Mouse (Mus musculus) embryonic facial prominence, embryonic 13.5 days (tissue): ENCODE measurements around the gene Irf2. TPM values are rescaled to one million over a fixed set of nuclear protein-coding genes. Genes with fewer than 3 reads are reported as not detected.
A peak's percentile ranks its signal among the peaks of the same experiment; 100 is the strongest.

Experiments used
- ATAC-seq: fragments of 200-750 bp; cut with Nextera tagmentation; 2 replicates; pipeline ENCODE4 v1.8.0; 2017; ENCODE audit warnings: low read depth; ENCODE audit not compliant: insufficient number of reproducible peaks, insufficient read depth, low FRiP score, low TSS enrichment
- H3K27ac ChIP-seq: fragments of 300-500 bp; sonication (generic); 2 replicates; pipeline ENCODE4 v1.5.1; 2015; ENCODE audit warnings: moderate library complexity, mild to moderate bottlenecking, inconsistent platforms
- H3K27me3 ChIP-seq: fragments of 300-500 bp; sonication (generic); 2 replicates; pipeline ENCODE4 v1.6.1; 2015; ENCODE audit warnings: mild to moderate bottlenecking, inconsistent platforms
- H3K36me3 ChIP-seq: fragments of 300-500 bp; sonication (generic); 2 replicates; pipeline ENCODE4 v1.6.1; 2015; ENCODE audit warnings: mild to moderate bottlenecking, inconsistent platforms
- H3K4me1 ChIP-seq: fragments of 300-500 bp; sonication (generic); 2 replicates; pipeline ENCODE4 v1.6.1; 2015; ENCODE audit warnings: inconsistent platforms
- H3K4me2 ChIP-seq: fragments of 300-500 bp; sonication (generic); 2 replicates; pipeline ENCODE4 v1.6.1; 2015; ENCODE audit warnings: moderate library complexity, mild to moderate bottlenecking, inconsistent platforms
- H3K4me3 ChIP-seq: fragments of 300-500 bp; sonication (generic); 2 replicates; pipeline ENCODE4 v1.5.1; 2015; ENCODE audit warnings: mild to moderate bottlenecking, inconsistent platforms
- H3K9ac ChIP-seq: fragments of 300-500 bp; sonication (generic); 2 replicates; pipeline ENCODE4 v1.6.1; 2015; ENCODE audit warnings: mild to moderate bottlenecking, inconsistent platforms
- H3K9me3 ChIP-seq: fragments of 300-500 bp; sonication (generic); 2 replicates; pipeline ENCODE4 v1.6.1; 2016; ENCODE audit warnings: inconsistent platforms
- WGBS: fragments of 180-500 bp; shearing (Covaris S2); methylation state at CpG from one replicate; pipeline ENCODE4 v1.1.7; 2015; ENCODE audit warnings: mixed read lengths; 5-methylcytosine and 5-hydroxymethylcytosine counted together
- polyA plus RNA-seq: library from polyadenylated mRNA; unstranded; fragments of >200 nt; fragmentation: Nextera tagmentation; extraction: Ambion mirVana; gene quantifications from 2 replicates; pipeline ENCODE4 v1.2.1, GENCODE M21; 2015

The Irf2 gene
- polyA plus RNA-seq, 1 experiment from 2014 or later = 30.0 TPM

DNA sequence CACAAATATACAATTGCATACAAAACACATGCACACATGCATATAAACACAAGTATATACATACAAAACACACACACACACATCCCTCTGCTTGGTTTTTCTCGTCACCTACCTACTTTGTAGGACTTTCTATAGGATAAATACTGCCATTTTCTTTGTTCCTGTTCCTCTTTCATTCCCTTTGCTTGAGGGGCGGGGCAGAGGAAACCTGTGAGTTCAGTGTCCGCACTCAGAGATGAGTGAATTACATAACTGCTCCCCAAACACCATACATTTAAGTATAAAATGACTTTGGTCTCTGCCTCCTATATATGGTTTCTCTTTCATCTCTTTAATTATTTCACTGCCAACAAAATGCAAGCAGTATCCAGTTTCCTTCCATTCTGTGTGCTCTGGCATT, 94.9 kb downstream of the Irf2 start:
- WGBS = 73% methylated on average over 3 of the region's 3 CpGs
- H3K9ac ChIP-seq = no peak overlapping the region
- H3K27me3 ChIP-seq = no peaks in the 10 kb centered on the region
- peaks cover 23% of the 10 kb centered on the region for H3K36me3 ChIP-seq
- H3K4me1 ChIP-seq = peaks cover 5% of the 10 kb centered on the region; the same call in 1 of the 2 replicates
- no peaks in the 10 kb centered on the region for H3K9me3 ChIP-seq
- no peak overlapping the region for H3K4me3 ChIP-seq
- no peak for ATAC-seq
- no peak overlapping the region for H3K27ac ChIP-seq
- no peak overlapping the region for H3K4me2 ChIP-seq

GRCm38 (mm10) chr8:46836011-46836652, 96.6 kb downstream of the Irf2 start:
- Histone ChIP-seq H3K36me3 (peaks cover 34% of the 10 kb centered on the region), H3K27ac (peak overlapping the region; percentile 29; the same call in 1 of the 2 replicates), H3K9me3 (no peaks in the 10 kb centered on the region), H3K4me3 (no peak overlapping the region), H3K9ac (no peak overlapping the region), H3K4me2 (no peak overlapping the region), H3K4me1 (no peaks in the 10 kb centered on the region), H3K27me3 (no peaks in the 10 kb centered on the region)
- ATAC-seq = no peak
- WGBS = 83% methylated on average over 8 of the region's 8 CpGs

GRCm38 (mm10) chr8:46836949-46837348, 97.4 kb downstream of the Irf2 start:
- Histone ChIP-seq H3K27me3 (no peaks in the 10 kb centered on the region), H3K36me3 (peaks cover 33% of the 10 kb centered on the region), H3K9me3 (no peaks in the 10 kb centered on the region), H3K4me1 (no peaks in the 10 kb centered on the region), H3K4me3 (no peak overlapping the region), H3K9ac (no peak overlapping the region), H3K27ac (no peak overlapping the region), H3K4me2 (no peak overlapping the region)
- 76% methylated on average over 5 of the region's 5 CpGs for WGBS
- no peak for ATAC-seq

- Histone ChIP-seq H3K27me3 (no peaks in the 10 kb centered on the region), H3K4me1 (peaks cover 5% of the 10 kb centered on the region; the same call in 1 of the 2 replicates), H3K27ac (no peak overlapping the region), H3K9ac (no peak overlapping the region), H3K36me3 (peaks cover 33% of the 10 kb centered on the region), H3K4me3 (no peak overlapping the region), H3K4me2 (no peak overlapping the region), H3K9me3 (no peaks in the 10 kb centered on the region)
- ATAC-seq = no peak
- WGBS = 87% methylated on average over 5 of the region's 5 CpGs
Measured at GRCm38 (mm10) chr8:46838052-46838451, 98.5 kb downstream of the Irf2 start.

GRCm38 (mm10) chr8:46840390-46840789, 100.9 kb downstream of the Irf2 start:
- Histone ChIP-seq H3K4me2 (no peak overlapping the region), H3K4me1 (peaks cover 5% of the 10 kb centered on the region; the same call in 1 of the 2 replicates), H3K27ac (no peak overlapping the region), H3K36me3 (peaks cover 40% of the 10 kb centered on the region), H3K9ac (no peak overlapping the region), H3K27me3 (no peaks in the 10 kb centered on the region), H3K4me3 (no peak overlapping the region), H3K9me3 (no peaks in the 10 kb centered on the region)
- no peak for ATAC-seq
- WGBS = 68% methylated on average over 4 of the region's 4 CpGs

GRCm38 (mm10) chr8:46840791-46841190, 101.3 kb downstream of the Irf2 start:
- Histone ChIP-seq H3K9me3 (no peaks in the 10 kb centered on the region), H3K4me3 (no peak overlapping the region), H3K27me3 (no peaks in the 10 kb centered on the region), H3K4me1 (peaks cover 5% of the 10 kb centered on the region; the same call in 1 of the 2 replicates), H3K9ac (no peak overlapping the region), H3K4me2 (no peak overlapping the region), H3K36me3 (peaks cover 44% of the 10 kb centered on the region), H3K27ac (no peak overlapping the region)
- WGBS = 95% methylated on average over 10 of the region's 10 CpGs
- ATAC-seq = no peak

- Histone ChIP-seq H3K4me1 (peaks cover 5% of the 10 kb centered on the region; the same call in 1 of the 2 replicates), H3K9me3 (no peaks in the 10 kb centered on the region), H3K4me3 (no peak overlapping the region), H3K4me2 (no peak overlapping the region), H3K9ac (no peak overlapping the region), H3K27ac (0 out of 2 replicates have a peak overlapping the region, but pooled peaks have one; percentile 39), H3K36me3 (peaks cover 52% of the 10 kb centered on the region), H3K27me3 (no peaks in the 10 kb centered on the region)
- ATAC-seq = no peak
- WGBS = 66% methylated on average over 5 of the region's 5 CpGs
Measured at GRCm38 (mm10) chr8:46842676-46843181, 103.2 kb downstream of the Irf2 start.

DNA sequence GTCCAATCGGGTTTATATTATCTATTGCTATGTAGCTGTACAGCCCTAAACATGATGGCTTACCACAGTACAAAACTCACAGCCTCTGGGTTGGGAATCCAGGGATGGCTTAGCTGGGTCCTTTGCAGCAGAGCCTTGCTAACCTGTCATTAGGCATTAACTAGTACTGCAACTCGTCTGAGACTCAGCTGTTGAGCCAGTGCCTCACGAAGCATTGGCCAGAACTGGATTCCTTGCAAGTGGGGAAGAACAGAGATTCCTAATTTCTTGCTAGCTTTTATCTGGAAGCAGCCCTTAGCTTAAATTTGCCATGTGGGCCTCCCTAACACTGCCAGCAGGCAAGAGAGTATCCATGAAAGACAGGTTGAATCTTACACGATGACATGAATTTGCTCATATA, 104.3 kb downstream of the Irf2 start:
- Histone ChIP-seq H3K9me3 (no peaks in the 10 kb centered on the region), H3K27ac (no peak overlapping the region), H3K36me3 (peaks cover 47% of the 10 kb centered on the region), H3K27me3 (no peaks in the 10 kb centered on the region), H3K4me1 (peaks cover 5% of the 10 kb centered on the region; the same call in 1 of the 2 replicates), H3K4me2 (no peak overlapping the region), H3K4me3 (no peak overlapping the region), H3K9ac (no peak overlapping the region)
- 73% methylated on average over 4 of the region's 4 CpGs for WGBS
- ATAC-seq = no peak

DNA sequence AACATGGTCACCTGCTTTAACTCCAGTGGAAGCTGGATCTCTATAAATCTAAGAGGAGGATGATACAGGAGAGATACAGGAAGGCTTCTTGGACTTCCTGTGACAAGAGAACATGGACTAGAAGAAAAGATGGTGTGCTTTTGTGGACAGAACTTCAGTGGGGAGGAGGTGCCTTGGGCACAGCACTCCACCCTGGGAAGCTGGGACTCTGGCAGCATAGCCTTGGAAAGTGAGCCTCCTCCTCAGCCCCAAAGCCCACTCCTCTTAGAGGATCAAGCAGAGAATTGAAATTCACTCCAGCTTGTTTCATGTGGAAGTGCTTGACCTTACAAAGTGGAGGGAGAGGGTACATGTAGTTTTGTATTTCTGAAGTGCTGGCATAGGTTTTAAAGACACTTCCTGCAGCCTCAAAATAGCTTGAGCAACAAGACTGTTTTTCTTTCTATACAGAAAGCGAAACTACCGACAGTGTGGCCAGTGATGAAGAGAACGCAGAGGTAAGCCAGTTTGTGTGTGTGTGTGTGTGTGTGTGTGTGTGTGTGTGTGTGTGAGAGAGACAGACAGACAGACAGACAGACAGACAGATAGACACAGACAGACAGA, 104.9 kb downstream of the Irf2 start:
- H3K9ac ChIP-seq = no peak overlapping the region
- no peak for ATAC-seq
- no peak overlapping the region; the same call in 1 of the 2 replicates for H3K27ac ChIP-seq
- peaks cover 41% of the 10 kb centered on the region for H3K36me3 ChIP-seq
- H3K27me3 ChIP-seq = no peaks in the 10 kb centered on the region
- H3K4me3 ChIP-seq = no peak overlapping the region
- H3K4me2 ChIP-seq = no peak overlapping the region
- WGBS = 83% methylated on average over 3 of the region's 3 CpGs
- no peaks in the 10 kb centered on the region for H3K9me3 ChIP-seq
- peaks cover 5% of the 10 kb centered on the region; the same call in 1 of the 2 replicates for H3K4me1 ChIP-seq

DNA sequence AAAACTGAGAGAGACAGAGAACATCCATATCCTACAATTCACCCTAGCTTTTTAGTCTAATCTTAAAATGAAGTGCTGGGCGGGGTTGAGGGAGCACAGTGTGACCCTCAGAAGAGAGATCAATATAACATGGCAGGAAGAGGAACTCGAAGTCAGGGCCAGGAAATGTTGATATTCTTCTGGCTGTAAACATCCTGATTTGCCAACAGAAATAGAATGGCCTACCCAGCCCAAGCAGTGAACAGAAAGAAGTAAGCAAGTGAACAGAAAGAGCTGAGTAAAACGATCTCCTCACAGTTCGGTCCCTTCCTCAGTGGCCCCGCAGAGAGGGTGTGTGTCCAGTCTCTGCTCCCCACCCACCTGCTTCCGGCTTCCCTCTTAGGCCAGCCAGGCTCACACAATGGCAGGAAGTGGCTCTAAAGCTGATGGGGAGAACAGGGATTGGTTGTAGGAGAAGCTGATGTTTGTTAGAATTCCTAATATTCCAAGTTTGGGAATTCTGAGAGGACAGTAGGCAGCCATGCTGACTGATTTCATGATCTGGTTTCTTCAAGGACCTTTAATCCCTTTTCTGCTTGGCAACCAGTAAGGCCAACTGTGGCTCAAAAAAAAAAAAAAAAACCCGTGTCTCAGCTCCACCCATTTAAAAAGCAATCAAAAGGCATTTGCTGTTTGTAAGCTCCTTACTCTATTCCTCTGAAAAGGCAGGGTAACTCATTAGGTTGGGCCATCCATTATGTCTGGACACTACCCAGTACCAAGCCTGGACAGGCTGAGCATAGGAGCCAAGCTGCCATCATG, 105.6 kb downstream of the Irf2 start:
- no peak overlapping the region for H3K4me3 ChIP-seq
- H3K4me1 ChIP-seq = peaks cover 5% of the 10 kb centered on the region; the same call in 1 of the 2 replicates
- peaks cover 34% of the 10 kb centered on the region for H3K36me3 ChIP-seq
- H3K9ac ChIP-seq = no peak overlapping the region
- H3K9me3 ChIP-seq = no peaks in the 10 kb centered on the region
- 66% methylated on average over 7 of the region's 7 CpGs for WGBS
- no peak overlapping the region for H3K4me2 ChIP-seq
- H3K27ac ChIP-seq = 0 out of 2 replicates have a peak overlapping the region, but pooled peaks have one; percentile 5
- no peaks in the 10 kb centered on the region for H3K27me3 ChIP-seq
- no peak for ATAC-seq

DNA sequence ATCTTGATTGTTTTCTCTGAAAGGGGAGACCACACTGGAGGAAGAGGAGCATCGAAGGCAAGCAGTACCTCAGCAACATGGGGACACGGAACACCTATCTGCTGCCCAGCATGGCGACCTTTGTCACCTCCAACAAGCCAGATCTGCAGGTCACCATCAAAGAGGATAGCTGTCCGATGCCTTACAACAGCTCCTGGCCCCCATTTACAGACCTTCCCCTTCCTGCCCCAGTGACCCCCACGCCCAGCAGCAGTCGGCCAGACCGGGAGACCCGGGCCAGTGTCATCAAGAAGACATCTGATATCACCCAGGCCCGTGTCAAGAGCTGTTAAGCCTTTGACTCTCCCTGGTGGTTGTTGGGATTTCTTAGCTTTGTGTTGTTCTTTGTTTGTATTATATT, 106.4 kb downstream of the Irf2 start:
- Histone ChIP-seq H3K9ac (no peak overlapping the region), H3K4me3 (no peak overlapping the region), H3K4me1 (peaks cover 5% of the 10 kb centered on the region; the same call in 1 of the 2 replicates), H3K9me3 (no peaks in the 10 kb centered on the region), H3K27ac (no peak overlapping the region), H3K4me2 (no peak overlapping the region), H3K27me3 (no peaks in the 10 kb centered on the region), H3K36me3 (peaks cover 28% of the 10 kb centered on the region)
- WGBS = 82% methylated on average over 9 of the region's 9 CpGs
- ATAC-seq = no peak
